In genomic region chr6:5956316-5956913, GRCm38 (mm10) we compare ENCODE assay signal across 18 mouse cellular contexts.
DNase-seq lines count a peak whose midpoint lies in the region; ATAC-seq and TF ChIP-seq lines count a peak whose summit lies in the region.
"Had no signal": no experiment of that assay in that cellular context is flagged by ENCODE, and none has a peak within 500 bp of the region (broad histone marks: within the 10 kb centered on the region; RNA-seq: fewer than 3 reads in every experiment).

No protein-coding gene starts in this region.

- 77% methylated on average over 10 of the region's 10 CpGs for WGBS in midbrain, embryonic 14.5 days
- 79% methylated on average over 10 of the region's 10 CpGs for WGBS in midbrain, embryonic 10.5 days
- WGBS in embryonic facial prominence, embryonic 12.5 days, result 49% methylated on average over 10 of the region's 10 CpGs
- WGBS in limb, embryonic 12.5 days, result 42% methylated on average over 10 of the region's 10 CpGs
- 71% methylated on average over 10 of the region's 10 CpGs for whole genome bisulfite sequencing in forebrain, postnatal 0 days
- WGBS in lung, adult 2 months, result 76% methylated on average over 10 of the region's 10 CpGs

- no peaks in the 10 kb centered on the region for H3K36me3 ChIP-seq in midbrain, embryonic 14.5 days (ENCODE audit: control insufficient read depth, insufficient read depth, low read length)
- no peaks in the 10 kb centered on the region for H3K36me3 ChIP-seq in midbrain, embryonic 10.5 days
- no peaks in the 10 kb centered on the region for H3K36me3 ChIP-seq in embryonic facial prominence, embryonic 12.5 days
- H3K36me3 ChIP-seq in limb, embryonic 12.5 days, result no peaks in the 10 kb centered on the region
- no peaks in the 10 kb centered on the region for H3K36me3 ChIP-seq in forebrain, postnatal 0 days (ENCODE audit: insufficient read depth)
- H3K36me3 ChIP-seq: forebrain, embryonic 15.5 days; heart, embryonic 15.5 days; midbrain, embryonic 15.5 days had no signal

- H3K9ac ChIP-seq in midbrain, embryonic 14.5 days (replicated peaks; ENCODE audit: low read length), result no peak overlapping the region
- H3K9ac ChIP-seq in embryonic facial prominence, embryonic 12.5 days, result no peak overlapping the region
- H3K9ac ChIP-seq in limb, embryonic 12.5 days (replicated peaks), result no peak overlapping the region
- H3K9ac ChIP-seq in forebrain, postnatal 0 days, result no peak overlapping the region
- H3K9ac ChIP-seq: forebrain, embryonic 15.5 days; heart, embryonic 15.5 days; liver, embryonic 14.5 days; midbrain, embryonic 15.5 days had no signal

- no peak for DNase-seq in midbrain, embryonic 14.5 days
- no peak for DNase-seq in midbrain, embryonic 10.5 days (ENCODE audit: low spot score)
- DNase-seq in forebrain, postnatal 0 days, result no peak
- no peak for DNase-seq in heart, postnatal 14 days
- no peak for DNase-seq in lung, adult 2 months
- DNase-seq: adrenal gland, postnatal 36 days; cerebellum, adult 2 months; kidney, adult 2 months; kidney, postnatal 10 days; retina, postnatal 1 day had no signal

- TF ChIP-seq POLR2A in lung, adult 2 months (IDR thresholded peaks at IDR 0.05; ENCODE audit: borderline replicate concordance, extremely low read depth, low read depth, low read length), result no peak

- intact Hi-C loops in heart, postnatal 14 days (cut with DNase I), result no loop called here

- no peak overlapping the region for H3K4me3 ChIP-seq in midbrain, embryonic 14.5 days (replicated peaks; ENCODE audit: low read depth, low read length)
- H3K4me3 ChIP-seq in midbrain, embryonic 10.5 days, result no peak overlapping the region
- no peak overlapping the region for H3K4me3 ChIP-seq in embryonic facial prominence, embryonic 12.5 days
- H3K4me3 ChIP-seq in limb, embryonic 12.5 days (replicated peaks), result no peak overlapping the region
- no peak overlapping the region for H3K4me3 ChIP-seq in forebrain, postnatal 0 days (ENCODE audit: low read depth, low read length)
- no peak overlapping the region for H3K4me3 ChIP-seq in lung, adult 2 months (replicated peaks; ENCODE audit: extremely low read depth, low read depth, low read length)
- H3K4me3 ChIP-seq: forebrain, embryonic 15.5 days; heart, embryonic 15.5 days; layer of hippocampus, adult 2 months; midbrain, embryonic 15.5 days; myocyte had no signal

- TF ChIP-seq CTCF in forebrain, postnatal 0 days (IDR thresholded peaks at IDR 0.05; ENCODE audit: low read depth), result no peak
- no peak for TF ChIP-seq CTCF in lung, adult 2 months (IDR thresholded peaks at IDR 0.05; ENCODE audit: insufficient read depth, low read length)

- no peaks in the 10 kb centered on the region for H3K9me3 ChIP-seq in midbrain, embryonic 14.5 days (ENCODE audit: control insufficient read depth, low read length)
- no peaks in the 10 kb centered on the region for H3K9me3 ChIP-seq in midbrain, embryonic 10.5 days (replicated peaks)
- no peaks in the 10 kb centered on the region for H3K9me3 ChIP-seq in embryonic facial prominence, embryonic 12.5 days
- no peaks in the 10 kb centered on the region for H3K9me3 ChIP-seq in limb, embryonic 12.5 days
- no peaks in the 10 kb centered on the region for H3K9me3 ChIP-seq in forebrain, postnatal 0 days (ENCODE audit: low read length)
- H3K9me3 ChIP-seq: forebrain, embryonic 15.5 days; heart, embryonic 15.5 days; midbrain, embryonic 15.5 days had no signal

- no peak overlapping the region for H3K27ac ChIP-seq in midbrain, embryonic 14.5 days (replicated peaks; ENCODE audit: low read depth, low read length)
- no peak overlapping the region for H3K27ac ChIP-seq in midbrain, embryonic 10.5 days (replicated peaks)
- H3K27ac ChIP-seq in embryonic facial prominence, embryonic 12.5 days, result 0 out of 2 replicates have a peak overlapping the region, but pooled peaks have one; percentile 30
- H3K27ac ChIP-seq in limb, embryonic 12.5 days, result peak overlapping the region; percentile 53; the same call in 1 of the 2 replicates
- H3K27ac ChIP-seq in forebrain, postnatal 0 days (ENCODE audit: low read depth, low read length), result no peak overlapping the region
- H3K27ac ChIP-seq: forebrain, embryonic 15.5 days; heart, embryonic 15.5 days; layer of hippocampus, adult 2 months; liver, embryonic 14.5 days; midbrain, embryonic 15.5 days had no signal

- ATAC-seq in midbrain, embryonic 14.5 days (ENCODE audit: low FRiP score, low TSS enrichment), result peak; percentile 11; the same call in 1 of the 2 replicates
- no peak for ATAC-seq in embryonic facial prominence, embryonic 12.5 days (ENCODE audit: insufficient number of reproducible peaks, insufficient read depth, low FRiP score, low TSS enrichment)
- no peak for ATAC-seq in limb, embryonic 12.5 days (ENCODE audit: insufficient number of reproducible peaks, insufficient read depth, low FRiP score, low TSS enrichment, low read depth)
- no peak for ATAC-seq in forebrain, postnatal 0 days
- ATAC-seq: midbrain, embryonic 15.5 days had no signal

- no peaks in the 10 kb centered on the region for H3K27me3 ChIP-seq in midbrain, embryonic 14.5 days (ENCODE audit: control insufficient read depth, insufficient read depth, low read length)
- H3K27me3 ChIP-seq in midbrain, embryonic 10.5 days (ENCODE audit: low read depth, poor library complexity, severe bottlenecking), result no peaks in the 10 kb centered on the region
- no peaks in the 10 kb centered on the region for H3K27me3 ChIP-seq in embryonic facial prominence, embryonic 12.5 days
- 0 out of 2 replicates have a peak, but pooled peaks cover 2% of the 10 kb centered on the region for H3K27me3 ChIP-seq in limb, embryonic 12.5 days
- H3K27me3 ChIP-seq in forebrain, postnatal 0 days (ENCODE audit: insufficient read depth, low read length), result no peaks in the 10 kb centered on the region
- H3K27me3 ChIP-seq: forebrain, embryonic 15.5 days; heart, embryonic 15.5 days; midbrain, embryonic 15.5 days had no signal

- no peaks in the 10 kb centered on the region for H3K4me1 ChIP-seq in midbrain, embryonic 14.5 days (ENCODE audit: control insufficient read depth, insufficient read depth, low read length)
- peaks cover 3% of the 10 kb centered on the region; the same call in 1 of the 2 replicates for H3K4me1 ChIP-seq in midbrain, embryonic 10.5 days
- peaks cover 6% of the 10 kb centered on the region; the same call in 1 of the 2 replicates for H3K4me1 ChIP-seq in embryonic facial prominence, embryonic 12.5 days
- H3K4me1 ChIP-seq in limb, embryonic 12.5 days (replicated peaks), result peaks cover 20% of the 10 kb centered on the region
- no peaks in the 10 kb centered on the region for H3K4me1 ChIP-seq in forebrain, postnatal 0 days (ENCODE audit: insufficient read depth)
- no peaks in the 10 kb centered on the region for H3K4me1 ChIP-seq in lung, adult 2 months (ENCODE audit: control insufficient read depth, insufficient read depth, low read length)
- H3K4me1 ChIP-seq: heart, embryonic 15.5 days had no signal

- H3K4me2 ChIP-seq in midbrain, embryonic 14.5 days (ENCODE audit: low read length), result no peak overlapping the region
- H3K4me2 ChIP-seq in embryonic facial prominence, embryonic 12.5 days (replicated peaks), result no peak overlapping the region
- H3K4me2 ChIP-seq in limb, embryonic 12.5 days, result no peak overlapping the region
- H3K4me2 ChIP-seq in forebrain, postnatal 0 days (ENCODE audit: low read depth), result no peak overlapping the region
- H3K4me2 ChIP-seq: forebrain, embryonic 15.5 days; heart, embryonic 15.5 days; midbrain, embryonic 15.5 days had no signal

Comparison
In these comparisons a context has a peak if more than half of its experiments do, and no peak if none do; other contexts are left out.
1. H3K27ac ChIP-seq: peak in embryonic facial prominence, embryonic 12.5 days (single experiment) and limb, embryonic 12.5 days (single experiment); none in midbrain, embryonic 14.5 days (single experiment), midbrain, embryonic 10.5 days (single experiment) and forebrain, postnatal 0 days (single experiment).